Mouse (Mus musculus): ENCODE results near the gene Crocc.

Gene Crocc

DNA sequence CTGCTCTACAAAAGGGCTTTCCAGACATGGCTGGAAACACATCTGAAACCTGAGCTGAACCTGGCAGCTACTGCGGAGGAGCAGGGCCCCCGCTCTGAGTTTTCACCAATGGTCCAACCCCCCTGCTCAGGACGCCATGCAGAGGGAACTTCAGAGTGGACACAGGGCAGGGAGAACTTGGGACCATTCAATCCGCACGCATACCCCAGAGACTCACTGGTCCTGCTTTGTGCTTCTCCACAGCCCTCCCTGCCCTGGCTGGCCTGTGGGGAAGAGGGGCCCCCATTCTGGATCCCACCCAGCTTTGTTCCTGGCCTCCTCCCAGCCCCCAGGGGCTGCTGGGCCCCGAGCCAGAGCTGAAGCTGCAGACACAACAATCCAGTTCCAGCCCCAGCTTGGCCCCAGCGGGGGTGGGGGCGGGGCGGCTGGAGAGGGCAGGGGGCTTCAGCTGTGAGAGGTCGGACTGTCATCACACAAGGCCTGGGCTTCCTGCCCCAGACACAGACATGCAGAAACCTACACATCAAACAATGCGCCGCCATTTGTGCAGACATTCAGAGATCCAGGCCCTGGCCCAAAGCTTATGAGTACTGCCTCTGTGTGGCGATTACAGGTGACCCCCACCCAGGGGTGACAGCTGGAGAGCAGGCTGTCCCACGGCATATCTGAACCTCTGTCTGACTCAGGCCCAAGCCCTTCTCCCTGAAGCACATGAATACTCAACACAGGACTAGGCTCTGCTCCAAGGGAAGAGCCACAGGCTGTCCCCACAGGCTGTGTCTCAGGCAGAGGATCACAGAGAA is 39.3 kb downstream of the Crocc start:
- DNase-seq (ENCODE audit: low read depth, low spot score), result no peak

DNA sequence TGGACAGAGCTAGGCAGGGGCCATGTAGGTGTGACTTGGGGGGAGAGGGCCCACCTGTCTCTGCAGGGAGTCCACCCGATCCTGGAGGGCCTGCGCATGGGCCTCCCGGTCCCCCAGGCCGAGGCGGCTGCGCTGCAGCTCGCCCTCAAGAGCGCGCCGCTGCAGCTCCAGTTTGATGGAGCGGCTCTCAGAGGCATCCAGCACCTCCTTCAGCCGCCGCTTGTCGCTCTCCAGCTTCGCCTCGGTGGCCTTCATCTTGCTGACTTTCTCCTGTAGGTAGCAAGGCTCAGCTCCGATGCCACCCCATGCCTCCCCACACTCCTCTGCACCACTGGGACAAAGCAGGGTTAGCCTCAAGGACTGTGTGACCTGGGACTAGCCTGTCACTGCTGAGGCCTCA is 40.1 kb downstream of the Crocc start:
- DNase-seq (ENCODE audit: low read depth, low spot score), result no peak

DNA sequence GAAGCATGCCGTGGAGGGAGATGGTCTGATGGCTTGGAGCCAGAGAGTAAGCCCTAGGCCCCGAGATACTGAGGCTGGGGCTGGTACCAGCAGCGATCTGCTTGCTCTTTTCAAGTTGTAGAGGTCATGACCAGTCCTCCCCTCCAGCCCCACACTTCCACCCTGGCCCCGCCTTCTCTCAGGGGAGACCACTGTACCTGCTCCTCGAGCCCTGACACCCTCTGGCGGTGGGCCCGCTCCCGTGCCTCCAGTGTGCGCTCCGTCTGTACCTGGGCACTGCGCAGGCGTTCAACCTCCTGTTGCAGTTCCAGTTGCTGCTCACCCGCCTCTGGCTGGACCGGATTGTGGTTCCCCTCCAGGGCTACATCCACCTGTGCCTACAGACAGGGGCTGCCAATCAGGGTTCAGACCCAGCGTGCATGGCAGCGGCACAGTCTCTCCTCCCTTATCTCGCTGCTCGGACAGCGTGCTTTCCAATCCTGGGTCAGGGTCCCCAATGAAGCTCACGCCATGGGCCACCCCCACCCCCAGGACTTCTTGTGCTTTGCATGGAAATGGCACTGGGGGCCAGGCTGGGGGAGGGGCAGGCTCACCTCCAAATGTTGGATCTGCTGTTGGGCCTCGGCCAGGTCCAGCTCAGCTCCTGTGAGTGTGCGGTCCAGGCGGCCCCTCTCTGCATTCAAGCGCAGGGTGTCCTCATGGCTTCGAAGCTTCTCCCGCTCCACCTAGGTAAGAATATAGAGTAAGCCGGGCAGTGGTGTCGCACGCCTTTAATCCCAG is 42.5 kb downstream of the Crocc start:
- no peak for DNase-seq (ENCODE audit: low read depth, low spot score)

DNA sequence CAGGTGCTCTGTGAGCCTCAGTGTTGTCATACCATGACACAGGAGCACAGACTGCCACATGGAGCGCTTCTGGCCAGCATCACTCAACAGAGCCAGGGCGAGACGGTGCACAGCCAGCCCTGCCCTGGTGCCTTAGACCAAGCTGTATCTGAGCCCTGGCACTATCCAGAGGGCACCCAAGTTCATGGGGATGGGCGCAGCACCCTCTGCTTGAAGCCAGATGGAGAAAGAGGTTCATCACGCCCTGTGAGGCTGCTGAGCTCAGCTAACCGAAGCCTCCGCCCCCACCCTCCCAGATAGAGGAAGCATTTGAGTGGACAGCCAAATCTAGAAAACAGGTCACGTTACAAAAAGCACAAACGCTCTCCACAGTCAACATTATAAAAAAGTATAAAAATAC is 44.0 kb downstream of the Crocc start:
- DNase-seq (ENCODE audit: low read depth, low spot score), result no peak

DNA sequence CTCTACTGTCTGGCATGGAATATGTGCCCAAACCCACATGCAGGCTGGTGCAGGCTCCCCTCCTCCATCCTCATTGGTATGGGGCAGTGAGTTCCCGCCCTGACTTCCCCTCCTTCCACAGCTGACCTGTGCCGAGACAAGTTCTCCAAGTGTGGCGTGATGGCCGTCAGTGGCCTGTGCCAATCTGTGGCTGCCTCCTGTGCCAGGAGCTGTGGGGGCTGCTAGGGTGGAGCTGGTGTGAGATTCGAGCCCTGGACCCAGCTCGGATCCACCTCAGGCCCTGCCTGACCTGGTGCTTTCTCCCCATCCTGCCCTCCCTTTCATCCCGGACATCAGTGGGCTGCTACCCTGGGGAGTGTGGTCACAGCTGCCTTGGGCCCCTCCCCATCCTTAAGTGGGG is 45.0 kb downstream of the Crocc start:
- DNase-seq (ENCODE audit: low read depth, low spot score), result no peak

DNA sequence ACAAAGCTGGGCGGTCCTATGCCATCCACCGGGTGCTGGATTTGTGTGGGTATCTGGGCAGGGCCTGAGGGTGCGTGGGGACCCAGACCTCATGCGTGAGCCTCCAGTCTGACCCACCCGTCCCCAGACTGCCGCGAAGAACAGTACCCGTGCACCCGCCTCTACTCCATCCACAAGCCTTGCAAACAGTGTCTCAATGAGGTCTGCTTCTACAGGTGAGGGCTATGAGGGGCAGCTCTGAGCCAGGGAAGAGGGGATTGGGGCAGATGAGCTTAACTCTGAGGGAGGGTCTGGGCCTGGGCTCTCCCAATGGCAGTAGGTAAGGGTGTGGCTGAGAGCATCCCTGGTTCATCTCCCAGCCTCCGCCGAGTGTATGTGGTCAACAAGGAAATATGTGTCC is 45.5 kb downstream of the Crocc start:
- DNase-seq (ENCODE audit: low read depth, low spot score), result no peak

DNA sequence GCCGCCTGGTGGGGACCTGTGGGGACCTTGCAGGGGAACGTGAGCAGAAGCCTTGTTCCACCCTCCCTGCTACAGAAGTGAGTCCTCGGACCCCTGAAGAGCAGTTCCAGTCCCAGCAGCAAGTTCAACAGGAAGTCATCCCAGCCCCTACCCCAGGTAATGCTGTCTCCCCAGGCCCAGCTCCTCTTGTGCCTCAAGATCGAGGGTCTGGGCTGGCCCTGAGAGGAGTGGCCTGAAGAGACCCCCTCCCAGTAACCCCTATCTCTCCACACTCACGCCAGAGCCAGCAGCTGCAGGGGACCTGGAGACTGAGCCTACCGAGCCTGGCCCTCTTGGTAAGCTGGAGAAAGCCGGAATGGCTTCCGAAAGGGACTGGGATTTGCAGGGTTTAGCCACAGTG is 46.2 kb downstream of the Crocc start:
- no peak for DNase-seq (ENCODE audit: low read depth, low spot score)

DNA sequence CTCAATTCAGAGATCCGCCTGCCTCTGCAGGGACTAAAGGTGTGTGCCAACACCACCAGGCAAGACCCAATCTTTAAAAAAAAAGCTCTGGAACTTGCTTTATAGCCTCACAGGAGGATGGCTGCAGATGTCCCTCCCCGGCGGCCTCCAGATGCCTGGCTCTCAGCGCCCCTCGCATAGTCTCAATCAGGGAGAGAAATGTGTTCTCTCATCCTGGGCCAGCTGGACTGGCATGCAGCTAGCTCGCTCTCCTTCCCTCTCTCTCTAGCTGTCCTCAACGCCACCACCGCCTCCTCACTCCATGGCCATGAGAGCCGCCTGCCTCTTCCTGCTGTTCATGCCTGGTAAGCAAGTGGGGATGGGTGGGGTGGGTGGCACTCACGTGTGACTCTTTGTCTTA is 47.8 kb downstream of the Crocc start:
- DNase-seq (ENCODE audit: low read depth, low spot score), result no peak

DNA sequence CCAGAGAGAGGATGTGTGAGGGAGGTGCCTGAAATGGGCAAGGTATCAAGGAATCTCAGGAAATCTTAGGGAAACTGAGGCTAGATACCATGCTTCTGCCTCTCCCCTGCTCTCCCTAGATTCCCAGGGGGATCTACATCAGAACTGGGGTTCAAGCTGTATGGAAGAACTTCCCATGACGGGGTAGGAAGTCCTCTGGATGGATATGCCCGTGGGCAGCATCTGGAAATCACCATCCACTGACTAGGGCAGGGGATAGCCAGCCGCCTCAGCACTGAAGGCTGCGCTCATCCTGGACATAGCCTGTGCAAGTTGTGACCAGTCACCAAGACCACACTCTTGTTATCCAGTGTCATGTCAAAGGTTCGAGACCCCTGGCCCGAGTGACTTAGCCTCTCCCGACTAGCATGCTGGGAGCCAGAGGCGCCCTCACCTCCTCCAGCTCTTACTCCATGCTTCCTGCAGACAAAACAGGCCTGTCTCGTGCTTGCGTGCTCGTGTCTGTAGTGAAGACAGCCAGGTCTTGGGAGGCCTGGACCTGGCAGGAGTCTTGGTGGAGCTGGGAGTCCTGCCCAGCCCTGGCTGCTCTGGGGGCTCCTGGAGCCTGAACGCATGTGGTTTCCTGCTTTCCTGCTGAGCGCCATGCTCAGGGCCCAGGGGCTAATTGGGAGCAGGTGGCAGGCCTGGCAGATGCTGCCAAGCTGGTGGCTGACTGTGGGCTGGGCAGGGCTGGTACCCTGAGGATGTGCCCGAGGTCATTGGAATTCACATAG is 48.6 kb downstream of the Crocc start:
- no peak for DNase-seq (ENCODE audit: low read depth, low spot score)

DNA sequence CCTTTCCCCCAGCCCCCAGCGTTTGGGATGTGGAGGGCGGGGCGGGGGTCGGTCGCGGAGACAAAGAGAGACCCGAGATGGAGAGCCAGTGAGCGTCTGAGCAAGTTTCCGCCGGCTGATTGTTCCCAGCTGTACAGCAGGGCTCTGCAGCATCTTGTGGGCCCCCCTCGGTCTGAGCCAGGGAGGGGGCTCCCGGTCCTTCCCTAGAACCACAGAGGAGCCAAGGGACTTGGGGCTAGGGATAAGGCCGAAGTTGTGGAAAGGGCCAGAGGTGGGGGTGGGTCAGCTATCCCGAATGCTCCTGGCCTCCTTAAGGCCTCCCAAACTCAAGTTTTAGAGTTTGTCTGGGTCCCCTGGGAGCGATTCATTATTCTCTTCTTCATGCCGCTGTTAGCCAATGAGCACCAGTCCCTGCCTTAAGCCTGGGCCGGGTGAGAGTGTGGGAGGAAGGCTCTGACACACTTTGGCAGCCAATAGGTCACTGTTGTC is 49.4 kb downstream of the Crocc start:
- no peak for DNase-seq (ENCODE audit: low read depth, low spot score)

DNA sequence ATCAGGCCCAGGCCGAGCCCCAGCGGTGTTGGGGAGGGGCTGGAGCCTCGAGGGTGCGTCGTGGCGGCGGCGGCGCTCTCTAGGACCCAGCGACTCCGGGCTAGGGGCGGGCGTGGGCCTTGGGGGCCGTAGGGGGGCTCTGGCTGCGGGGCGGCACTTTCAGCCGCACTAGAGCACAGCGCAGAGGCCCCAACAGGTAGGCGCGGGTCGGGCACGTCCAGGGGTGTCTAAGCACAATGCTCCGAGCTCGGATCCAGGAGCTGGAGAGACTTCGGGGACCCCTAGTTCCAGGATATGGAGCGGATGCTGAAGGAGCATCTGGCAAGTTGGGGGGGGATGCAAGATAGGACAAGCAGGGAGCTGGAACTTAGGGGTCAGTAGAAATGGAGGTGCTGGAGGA is 49.8 kb downstream of the Crocc start:
- DNase-seq (ENCODE audit: low read depth, low spot score), result no peak

DNA sequence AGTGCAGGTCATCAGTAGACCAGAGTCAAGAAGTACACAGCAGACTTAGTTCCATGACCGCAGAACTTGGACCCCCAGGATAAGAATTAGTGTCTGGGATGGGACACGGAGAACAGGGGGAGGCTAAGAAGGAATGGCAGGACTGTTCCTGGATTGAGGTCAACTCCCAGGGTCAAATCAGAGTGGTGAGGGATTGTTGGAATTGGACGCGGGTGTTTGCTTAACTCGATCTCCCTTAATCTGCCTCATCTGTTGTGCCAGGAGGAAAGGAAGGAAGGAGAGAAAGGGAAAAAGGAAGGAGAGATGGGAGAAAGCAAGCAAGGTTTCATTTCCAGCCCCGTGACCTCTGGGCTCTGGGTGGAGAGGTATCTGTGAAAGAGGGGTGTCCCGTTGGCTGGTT is 50.2 kb downstream of the Crocc start, which contains the start of gene Mfap2:
TSS of gene Mfap2 (plus strand) at position 301 of the 400 bp plus-strand sequence.
- DNase-seq (ENCODE audit: low read depth, low spot score), result no peak

DNA sequence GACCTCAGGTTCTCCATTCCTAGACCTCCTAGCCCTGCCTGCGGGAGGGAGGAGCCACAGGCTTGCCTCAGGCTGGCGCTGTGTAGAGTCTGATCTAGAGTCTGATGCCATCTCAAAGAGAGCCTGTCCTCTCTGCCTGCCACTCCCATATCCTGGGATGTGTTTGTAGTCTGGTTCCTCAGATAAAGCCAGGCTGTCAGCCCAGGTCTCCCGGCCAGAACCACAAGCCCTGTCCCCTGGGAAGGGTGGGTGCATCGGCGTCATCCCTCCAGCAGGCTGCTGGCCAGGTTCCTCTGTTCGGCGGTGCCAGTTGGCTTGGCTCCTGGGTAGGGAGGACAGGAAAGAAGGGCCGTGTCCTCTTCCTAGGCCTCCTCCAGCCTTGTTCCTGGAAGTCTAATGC is 52.3 kb downstream of the Crocc start:
- DNase-seq (ENCODE audit: low read depth, low spot score), result no peak

DNA sequence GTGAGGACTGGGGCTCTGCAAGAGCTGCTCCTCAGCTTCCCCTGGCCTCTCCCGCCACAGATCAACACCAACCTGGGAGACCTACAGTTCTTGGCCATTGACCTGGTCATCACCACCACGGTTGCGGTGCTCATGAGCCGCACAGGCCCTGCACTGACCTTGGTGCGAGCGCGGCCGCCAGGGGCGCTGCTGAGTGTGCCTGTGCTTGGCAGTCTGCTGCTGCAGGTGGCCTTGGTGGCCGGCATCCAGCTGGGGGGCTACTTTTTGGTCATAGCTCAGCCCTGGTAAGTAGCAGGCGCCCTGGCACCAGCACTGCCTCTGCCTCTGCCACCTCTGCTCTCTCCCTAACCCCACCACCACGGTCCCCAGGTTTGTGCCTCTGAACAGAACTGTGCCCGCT is 54.4 kb downstream of the Crocc start:
- DNase-seq (ENCODE audit: low read depth, low spot score), result peak; percentile 33

DNA sequence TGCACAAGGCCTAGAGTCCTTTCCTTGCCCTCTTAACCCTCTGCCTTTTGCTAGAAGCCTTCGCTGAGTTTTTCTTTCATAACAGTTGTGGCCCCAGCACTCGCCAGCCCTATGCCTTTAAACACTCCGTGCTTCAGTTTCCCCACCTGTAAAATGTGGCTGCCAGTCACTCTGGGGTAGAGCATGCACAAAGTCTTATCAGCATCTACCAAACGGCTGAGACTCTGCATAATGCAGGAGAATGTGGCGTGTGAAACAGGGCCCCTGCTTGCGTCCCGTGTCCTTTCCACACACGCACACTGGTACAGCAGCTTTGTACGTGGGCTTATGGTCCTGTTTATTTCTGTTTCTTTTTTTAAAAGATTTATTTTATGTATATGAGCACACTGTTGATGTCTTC is 63.5 kb downstream of the Crocc start:
- no peak for DNase-seq (ENCODE audit: low read depth, low spot score)

DNA sequence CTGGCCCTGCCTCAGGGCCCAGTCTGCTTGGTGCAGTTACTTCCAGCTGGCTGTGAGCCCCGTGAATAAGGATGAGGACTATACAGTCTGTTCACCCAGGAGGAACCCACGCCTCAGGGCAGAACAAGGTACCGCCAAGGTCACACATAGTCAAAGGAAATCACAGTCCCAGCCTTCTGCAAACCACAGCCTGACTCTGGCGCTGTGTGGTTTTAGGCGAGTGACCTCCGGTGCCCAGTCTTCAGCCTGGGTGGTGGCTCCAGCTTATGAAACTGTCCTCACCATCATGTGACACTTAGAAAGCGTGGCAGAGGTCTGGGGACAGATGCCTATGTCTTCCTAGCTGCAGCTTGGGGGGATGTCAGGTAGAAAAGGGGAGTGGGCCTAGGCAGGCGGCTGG is 64.5 kb downstream of the Crocc start:
- DNase-seq (ENCODE audit: low read depth, low spot score), result no peak

DNA sequence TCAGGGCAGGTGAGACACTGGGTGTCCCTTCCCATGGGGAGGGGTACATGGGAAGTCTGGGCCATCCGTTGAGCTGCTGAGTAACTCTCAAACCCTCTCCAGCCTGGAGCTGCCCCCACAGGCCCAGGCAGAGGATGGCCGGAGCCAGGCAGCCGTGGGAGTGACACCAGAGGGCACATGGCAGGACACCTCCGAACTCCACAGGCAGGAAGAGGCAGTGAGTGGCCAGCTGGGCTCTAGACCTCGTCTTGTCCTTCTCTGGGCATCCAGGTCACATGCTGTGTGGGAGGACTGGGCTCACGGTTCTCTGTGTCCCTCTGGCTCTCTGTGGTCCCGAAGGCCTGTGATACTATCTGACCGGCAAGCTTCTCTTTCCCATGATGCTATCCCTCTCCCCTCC is 66.5 kb downstream of the Crocc start:
- DNase-seq (ENCODE audit: low read depth, low spot score), result no peak

DNA sequence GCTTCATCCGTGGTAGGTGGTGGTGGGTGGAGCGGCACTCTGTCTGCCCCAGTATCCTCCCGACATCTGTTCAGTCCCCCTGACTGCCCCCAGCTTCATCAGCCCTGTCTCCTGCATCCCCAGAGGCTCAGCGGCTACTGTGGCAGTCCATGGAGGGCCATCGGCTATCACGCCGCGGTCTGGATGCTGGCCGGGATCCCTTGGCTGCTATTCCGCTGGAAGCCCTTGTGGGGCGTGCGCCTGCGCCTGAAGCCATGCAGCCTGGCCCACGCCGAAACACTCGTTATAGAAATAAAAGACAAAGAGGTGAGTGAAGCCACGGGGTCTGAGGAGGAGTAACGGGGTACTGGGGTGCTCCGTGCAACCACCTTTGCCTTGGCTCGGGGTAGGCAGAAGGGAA is 68.1 kb downstream of the Crocc start:
- no peak for DNase-seq (ENCODE audit: low read depth, low spot score)

DNA sequence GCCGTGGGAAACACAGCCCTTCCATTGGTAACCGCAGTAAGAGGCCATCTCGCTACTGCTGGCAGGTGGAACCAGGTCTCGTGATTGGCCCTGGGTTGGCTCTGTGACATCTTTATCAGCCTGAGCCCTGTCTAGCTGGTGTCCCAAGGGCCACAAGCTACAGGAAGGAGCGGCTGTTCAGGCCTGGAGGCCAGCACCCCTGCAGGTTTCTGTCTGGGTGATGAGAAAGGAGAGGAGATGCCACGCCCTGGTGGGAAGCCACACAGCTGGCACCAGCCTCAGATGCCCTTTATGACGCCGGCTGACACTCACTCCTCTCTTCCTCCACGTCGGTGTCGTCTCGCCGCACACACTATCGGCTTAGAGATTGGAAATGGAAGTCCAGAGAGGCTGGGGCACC is 70.9 kb downstream of the Crocc start:
- no peak for DNase-seq (ENCODE audit: low read depth, low spot score)

DNA sequence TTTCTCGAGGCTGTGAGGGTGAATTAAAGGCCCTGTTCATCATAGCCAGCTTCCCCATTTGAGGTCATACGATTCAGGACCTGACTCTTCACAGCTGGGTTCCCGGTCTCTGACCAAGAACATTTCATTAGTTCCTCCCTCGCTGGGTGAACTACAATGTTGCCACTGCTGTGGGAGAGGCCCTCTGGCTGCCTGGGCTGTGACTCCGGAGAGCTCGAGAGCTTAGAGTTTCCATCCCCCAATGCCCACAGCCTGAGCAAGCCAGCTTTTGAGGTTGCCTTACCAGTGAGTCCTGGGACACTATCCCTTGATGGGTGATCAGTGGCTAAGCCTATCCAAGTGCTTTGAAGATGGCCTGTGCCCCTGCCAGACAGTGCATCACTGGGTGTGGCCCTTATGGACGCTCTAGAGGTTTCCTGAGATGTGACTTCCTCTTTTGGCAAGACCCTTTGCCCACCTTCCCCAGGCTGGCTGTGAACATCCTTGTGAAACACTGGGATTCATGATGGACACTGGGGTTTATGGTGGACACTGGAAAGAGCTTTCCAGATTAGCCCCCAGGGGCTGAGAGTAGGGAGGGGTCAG is 71.6 kb downstream of the Crocc start:
- DNase-seq (ENCODE audit: low read depth, low spot score), result no peak

DNA sequence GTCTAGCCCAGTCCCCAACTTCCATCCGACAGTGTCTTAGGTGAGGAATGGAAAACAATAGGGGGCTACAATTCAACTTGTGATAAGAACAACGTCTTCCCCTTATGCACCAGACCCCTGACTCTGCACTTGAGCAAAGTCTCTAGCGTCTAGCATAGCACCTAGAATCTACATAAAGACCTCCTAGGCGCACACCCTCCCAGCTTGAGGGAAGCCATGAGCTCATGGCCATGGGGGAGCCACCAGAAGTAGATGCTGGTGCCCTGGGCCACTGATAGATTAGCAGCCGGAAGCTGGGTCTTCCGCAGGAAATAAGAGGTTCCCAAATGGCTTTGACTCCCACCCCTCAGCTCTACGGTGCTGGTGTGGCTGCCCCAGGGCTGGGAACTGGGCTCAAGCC is 72.9 kb downstream of the Crocc start:
- DNase-seq (ENCODE audit: low read depth, low spot score), result no peak

All from WW6 (cell line).